Mouse (Mus musculus) G1E (cell line): ENCODE data around the gene Tpt1. TPM values are rescaled to one million over a fixed set of nuclear protein-coding genes. Genes with fewer than 3 reads are reported as not detected.
"Not testable (repeated sequence)": the region's sequence is repeated elsewhere in the genome, so short reads cannot be mapped to it uniquely, and the experiment has no call there.

Source experiments
- ATAC-seq: 2 replicates; pipeline ENCODE4 v1.8.0; 2016; ENCODE audit warnings: mild to moderate bottlenecking; ENCODE audit not compliant: insufficient number of reproducible peaks, poor library complexity, low FRiP score, severe bottlenecking; ENCODE audit errors: extremely low read depth
- DNase-seq: peaks from one replicate; pipeline ENCODE4 v3.0.0; 2012; ENCODE audit warnings: low spot score
- H3K27me3 ChIP-seq: 2 replicates; pipeline ENCODE4 v1.6.1; 2012; ENCODE audit warnings: mild to moderate bottlenecking, low read length, inconsistent platforms; ENCODE audit not compliant: insufficient read depth
- H3K36me3 ChIP-seq: replicated peaks from 2 replicates; pipeline ENCODE3; 2012; ENCODE audit warnings: mild to moderate bottlenecking, inconsistent platforms
- H3K4me1 ChIP-seq: 2 replicates; pipeline ENCODE4 v1.6.1; 2012; ENCODE audit warnings: low read depth, low read length, inconsistent platforms, mixed read lengths; ENCODE audit not compliant: insufficient read depth
- H3K4me3 ChIP-seq: 2 replicates; pipeline ENCODE4 v1.5.1; 2012; ENCODE audit warnings: low read depth, mild to moderate bottlenecking, inconsistent platforms, low read length, moderate library complexity, mixed read lengths
- H3K9me3 ChIP-seq: replicated peaks from 2 replicates; pipeline ENCODE4 v1.6.1; 2012; ENCODE audit warnings: inconsistent platforms
- CTCF ChIP-seq: IDR thresholded peaks from 2 replicates; pipeline ENCODE4 v1.5.1; 2012; ENCODE audit warnings: low read depth, low read length, inconsistent platforms, mixed read lengths
- GATA1 ChIP-seq: IDR thresholded peaks from 2 replicates; pipeline ENCODE4 v1.6.1; 2012; ENCODE audit warnings: borderline replicate concordance, low read length, inconsistent platforms, mixed read lengths
- GATA2 ChIP-seq: IDR thresholded peaks from 2 replicates; pipeline ENCODE4 v1.6.1; 2012; ENCODE audit warnings: low read depth, low read length, inconsistent platforms, borderline replicate concordance
- POLR2AphosphoS5 ChIP-seq: IDR thresholded peaks from 2 replicates; pipeline ENCODE4 v1.6.1; 2012; ENCODE audit warnings: low read depth, low read length, inconsistent platforms; ENCODE audit not compliant: insufficient replicate concordance
- TAL1 ChIP-seq: conservative IDR thresholded peaks from 2 replicates; pipeline ENCODE4 v1.6.1; 2012; ENCODE audit warnings: low read depth, low read length, inconsistent platforms, mixed read lengths
- polyA plus RNA-seq: library from polyadenylated mRNA; stranded (reverse); fragments of >175 nt; gene quantifications from 2 replicates; pipeline ENCODE4 v1.2.3, GENCODE M21; 2012
- total RNA-seq, 2 experiments: library from RNA; stranded (forward) in 1 of 2; stranded (reverse) in 1 of 2; fragments of 200-1000 nt in 1 of 2; fragments of >200 nt in 1 of 2; fragmentation: Nextera tagmentation in 1 of 2; gene quantifications; 2 replicates each; pipeline ENCODE4 v1.2.3; 2014 to 2017

The Tpt1 gene
- total and polyA plus RNA-seq, 3 experiments: 819 to 2,341 (median 1,947) TPM

GRCm38 (mm10) chr14:75819341-75819740 is 25.6 kb upstream of the Tpt1 start:
- ATAC-seq (no peak), DNase-seq (no peak)
- Histone ChIP-seq H3K4me3 (no peak overlapping the region), H3K9me3 (no peaks in the 10 kb centered on the region), H3K36me3 (no peaks in the 10 kb centered on the region), H3K4me1 (no peaks in the 10 kb centered on the region; the same call in 1 of the 2 replicates), H3K27me3 (peaks cover 4% of the 10 kb centered on the region)
- TF ChIP-seq POLR2AphosphoS5: no peak
- no peak for TF ChIP-seq TAL1
- no peak for TF ChIP-seq GATA1
- TF ChIP-seq CTCF: no peak
- no peak for TF ChIP-seq GATA2

GRCm38 (mm10) chr14:75820007-75820406 is 24.9 kb upstream of the Tpt1 start:
- no peak for DNase-seq
- H3K4me3 ChIP-seq: no peak overlapping the region
- no peak for ATAC-seq

GRCm38 (mm10) chr14:75826851-75827410 is 18.0 kb upstream of the Tpt1 start:
- H3K27me3 ChIP-seq: peaks cover 31% of the 10 kb centered on the region
- no peak for ATAC-seq

More at GRCm38 (mm10) chr14:75820007-75820406, 24.9 kb upstream of the Tpt1 start:
- Histone ChIP-seq H3K9me3 (no peaks in the 10 kb centered on the region), H3K4me1 (no peaks in the 10 kb centered on the region; the same call in 1 of the 2 replicates), H3K27me3 (peaks cover 7% of the 10 kb centered on the region), H3K36me3 (no peaks in the 10 kb centered on the region)
- TF ChIP-seq CTCF (no peak), TAL1 (no peak), POLR2AphosphoS5 (no peak)

DNA sequence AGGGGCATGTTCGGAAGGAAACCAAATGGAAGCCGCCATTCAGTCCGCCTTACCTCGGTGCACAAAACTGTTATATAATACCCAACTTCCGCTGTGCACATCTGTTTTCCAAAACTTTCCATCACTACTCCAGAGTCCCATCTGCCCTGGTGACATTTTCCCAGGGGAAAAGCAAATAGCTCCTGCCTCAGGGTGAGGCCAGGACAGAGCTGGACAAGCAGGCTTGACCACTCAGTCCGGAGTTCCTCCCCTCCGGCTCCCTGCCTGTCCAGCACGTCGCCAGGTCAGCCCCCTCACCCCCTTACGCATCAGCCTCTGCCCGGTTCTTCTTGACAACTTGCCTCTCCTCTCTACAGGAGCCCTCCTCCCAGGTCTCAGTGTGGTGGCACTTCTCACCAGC is 16.7 kb upstream of the Tpt1 start:
- Histone ChIP-seq H3K9me3 (no peaks in the 10 kb centered on the region), H3K4me1 (peaks cover 20% of the 10 kb centered on the region), H3K36me3 (no peaks in the 10 kb centered on the region), H3K27me3 (peaks cover 31% of the 10 kb centered on the region), H3K4me3 (no peak overlapping the region)
- ATAC-seq: no peak
- no peak for TF ChIP-seq TAL1
- no peak for TF ChIP-seq POLR2AphosphoS5
- TF ChIP-seq GATA1: no peak
- TF ChIP-seq GATA2: no peak
- no peak for TF ChIP-seq CTCF
- no peak for DNase-seq

More at GRCm38 (mm10) chr14:75826851-75827410, 18.0 kb upstream of the Tpt1 start:
- no peak overlapping the region for H3K4me3 ChIP-seq
- H3K36me3 ChIP-seq: no peaks in the 10 kb centered on the region
- TF ChIP-seq GATA1: no peak
- TF ChIP-seq GATA2: no peak
- TF ChIP-seq POLR2AphosphoS5: no peak
- no peak for TF ChIP-seq TAL1
- TF ChIP-seq CTCF: no peak
- DNase-seq: no peak
- peaks cover 10% of the 10 kb centered on the region for H3K4me1 ChIP-seq
- no peaks in the 10 kb centered on the region for H3K9me3 ChIP-seq

DNA sequence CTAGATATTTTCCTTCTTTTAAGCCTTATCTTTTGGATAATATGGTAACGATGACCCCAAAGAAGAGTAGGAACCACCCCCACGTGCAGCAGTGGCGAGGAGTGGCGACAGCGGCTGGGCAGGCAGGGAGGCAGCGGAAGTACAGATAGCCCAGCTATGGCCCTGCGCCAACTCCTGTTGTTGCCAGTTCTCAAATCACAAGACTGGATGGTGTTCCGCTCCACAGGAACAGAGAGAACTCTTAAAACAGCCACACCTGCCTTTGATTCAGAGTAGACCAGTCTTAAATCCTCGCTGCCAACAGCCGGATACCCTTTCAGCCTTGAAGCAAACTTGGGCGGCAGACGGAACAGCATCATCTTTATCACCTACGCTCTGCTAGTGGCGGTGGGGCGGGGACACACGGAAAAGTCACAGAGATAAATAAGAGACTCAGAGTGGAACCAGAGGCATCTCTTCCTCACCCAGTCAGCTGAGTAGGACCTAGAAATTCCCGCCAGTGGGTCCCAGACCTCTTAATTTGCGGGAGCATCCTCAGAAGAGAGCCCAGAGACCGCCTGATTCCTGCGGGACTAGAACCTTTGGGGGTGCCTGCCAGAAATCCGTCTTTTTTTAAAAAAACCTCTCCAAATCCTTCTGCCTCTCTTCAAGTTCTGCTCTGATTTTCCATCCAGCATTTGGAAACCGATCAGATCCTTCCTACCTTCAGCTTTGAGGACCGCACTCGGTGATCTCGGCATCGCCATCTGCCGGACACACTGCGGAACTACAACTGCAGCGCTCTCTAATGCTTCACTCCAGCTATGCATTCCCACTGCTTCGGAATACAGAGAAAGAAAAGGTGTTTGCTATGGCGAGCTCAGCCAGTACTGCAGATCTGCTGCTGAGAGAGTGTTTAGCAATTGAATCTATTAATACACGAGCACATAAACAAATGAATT is 15.8 kb upstream of the Tpt1 start:
- TF ChIP-seq CTCF (peak; percentile 96), POLR2AphosphoS5 (no peak)
- Histone ChIP-seq H3K27me3 (peaks cover 31% of the 10 kb centered on the region), H3K36me3 (no peaks in the 10 kb centered on the region), H3K4me3 (no peak overlapping the region), H3K4me1 (peaks cover 27% of the 10 kb centered on the region), H3K9me3 (no peaks in the 10 kb centered on the region)
- ATAC-seq (no peak), DNase-seq (no peak)

DNA sequence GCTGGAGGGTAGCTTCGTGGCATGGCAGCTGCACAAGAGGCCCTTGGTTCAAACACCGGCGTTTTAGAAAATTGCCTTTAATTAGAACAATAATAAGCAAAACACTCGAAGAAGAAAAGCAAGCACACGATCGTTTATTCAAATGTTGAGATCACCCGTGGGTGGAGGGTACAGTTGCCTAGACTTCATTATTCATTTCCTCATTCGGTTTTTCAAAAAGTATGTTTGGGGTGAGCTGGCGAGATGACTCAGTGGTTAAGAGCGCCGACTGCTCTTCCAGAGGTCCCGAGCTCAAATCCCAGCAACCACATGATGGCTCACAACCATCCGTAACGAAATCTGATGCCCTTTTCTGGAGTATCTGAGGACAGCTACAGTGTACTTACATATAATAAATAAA is 15.1 kb upstream of the Tpt1 start:
- Histone ChIP-seq H3K4me1 (peaks cover 33% of the 10 kb centered on the region), H3K27me3 (peaks cover 27% of the 10 kb centered on the region)
- H3K9me3 ChIP-seq, H3K36me3 ChIP-seq, ATAC-seq, H3K4me3 ChIP-seq, DNase-seq: not testable (repeated sequence)
